Mouse (Mus musculus) retina, adult 2 months (tissue): ENCODE results near the gene Oxsr1.
"Not testable (repeated sequence)": the region's sequence is repeated elsewhere in the genome, so short reads cannot be mapped to it uniquely, and the experiment has no call there.

Experiments
- DNase-seq: peaks from one replicate; pipeline ENCODE4 v3.0.0-alpha.2; 2012; ENCODE audit warnings: low read depth, low spot score

Oxsr1 gene

DNA sequence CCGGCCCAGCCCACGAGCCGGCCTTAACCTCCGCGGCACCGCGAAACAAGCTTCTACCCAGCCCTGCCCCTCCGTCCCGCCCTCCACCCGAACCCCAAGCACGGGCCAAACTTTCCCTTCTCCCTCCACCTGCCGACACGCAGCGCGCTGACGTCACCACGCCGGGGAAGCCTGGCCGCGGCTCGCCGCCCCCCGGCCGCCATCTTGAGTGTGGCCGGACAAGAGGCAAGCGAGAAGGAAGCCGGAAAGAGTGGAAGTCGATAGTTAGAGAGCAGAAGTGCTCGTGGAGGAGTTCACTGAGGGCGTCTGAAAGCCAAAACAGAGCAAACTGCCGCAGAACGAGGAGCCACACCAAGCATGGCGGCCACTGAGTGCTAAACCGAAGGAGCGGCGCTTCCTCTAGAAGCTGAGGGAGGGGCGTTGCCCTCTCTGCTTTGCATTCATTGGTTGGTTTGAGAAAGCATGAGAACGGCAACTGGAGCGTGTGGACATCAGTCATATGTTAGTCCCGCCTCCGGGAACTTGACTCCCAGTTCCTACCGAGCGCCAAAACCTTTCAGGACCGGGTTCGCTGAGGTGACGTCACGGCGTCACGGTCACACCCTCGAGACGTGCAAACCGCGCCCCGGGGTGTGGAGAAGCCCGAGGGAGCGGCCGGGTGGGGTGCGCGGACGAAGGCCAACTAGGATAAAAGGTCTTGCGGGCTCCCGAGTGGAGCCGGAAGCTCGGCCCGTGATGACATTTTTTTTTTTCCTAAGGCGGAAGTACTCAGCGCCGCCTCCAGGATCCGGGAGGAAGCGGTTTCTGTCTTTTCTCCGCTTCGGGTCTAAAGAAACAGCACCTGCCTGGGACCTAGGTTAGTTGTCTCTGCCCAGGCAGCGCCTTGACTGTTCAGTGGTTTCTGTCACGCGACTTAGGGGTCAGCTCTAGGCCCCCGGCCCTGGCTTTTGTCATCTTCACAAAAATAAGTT lies at the start of gene Oxsr1:
TSS of gene Oxsr1 (minus strand) at position 139 of the 971 bp plus-strand sequence.
- peak; percentile 99 for DNase-seq

- no peak for DNase-seq
These were observed 49.0 kb upstream of the Oxsr1 start for GRCm38 (mm10) chr9:119371251-119371650.

- not testable (repeated sequence) for DNase-seq
These were observed 48.5 kb upstream of the Oxsr1 start for GRCm38 (mm10) chr9:119370770-119371169.

DNA sequence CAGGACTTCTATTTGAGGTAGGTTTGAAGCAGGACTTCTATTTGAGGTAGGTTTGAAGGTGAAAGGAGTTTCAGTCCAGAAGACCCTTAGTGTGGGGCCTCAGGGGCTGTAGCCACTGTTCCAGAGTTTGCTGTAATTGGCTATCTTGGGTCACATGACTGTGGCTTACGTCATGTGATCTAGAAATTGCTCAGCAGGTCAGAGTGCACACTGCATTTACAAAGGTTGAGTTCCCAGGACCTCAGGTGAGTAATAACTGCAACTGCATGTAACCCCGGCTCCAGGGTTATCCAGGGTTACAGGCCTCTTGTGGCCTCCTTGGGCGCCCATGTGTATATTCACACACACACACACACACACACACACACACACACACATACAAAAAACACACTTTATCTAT lies 46.1 kb upstream of the Oxsr1 start:
- no peak for DNase-seq

GRCm38 (mm10) chr9:119365284-119365683 lies 43.1 kb upstream of the Oxsr1 start, which contains the start of gene Slc22a14:
Gene Slc22a14 (minus strand): TSS chr9:119365553.
- DNase-seq: no peak

GRCm38 (mm10) chr9:119363229-119363628 lies 41.0 kb upstream of the Oxsr1 start:
- no peak for DNase-seq

DNA sequence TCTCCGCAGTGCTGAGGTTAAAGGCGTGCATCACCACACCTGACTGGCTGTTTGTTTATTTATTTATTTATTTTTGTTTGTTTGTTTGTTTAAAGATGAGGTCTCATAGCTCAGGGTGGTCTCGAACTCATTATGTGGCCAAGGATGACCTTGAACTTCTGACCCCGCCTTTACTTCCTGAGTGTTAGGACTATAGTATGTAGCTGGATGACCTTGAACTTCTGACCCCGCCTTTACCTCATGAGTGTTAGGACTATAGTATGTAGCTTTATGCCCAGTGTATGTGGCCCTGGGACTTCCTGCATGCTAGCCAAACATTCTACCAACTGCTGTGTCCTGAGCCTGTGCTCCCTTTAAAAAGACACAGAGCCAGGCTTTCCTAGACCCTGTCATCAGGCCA lies 39.2 kb upstream of the Oxsr1 start:
- no peak for DNase-seq

DNA sequence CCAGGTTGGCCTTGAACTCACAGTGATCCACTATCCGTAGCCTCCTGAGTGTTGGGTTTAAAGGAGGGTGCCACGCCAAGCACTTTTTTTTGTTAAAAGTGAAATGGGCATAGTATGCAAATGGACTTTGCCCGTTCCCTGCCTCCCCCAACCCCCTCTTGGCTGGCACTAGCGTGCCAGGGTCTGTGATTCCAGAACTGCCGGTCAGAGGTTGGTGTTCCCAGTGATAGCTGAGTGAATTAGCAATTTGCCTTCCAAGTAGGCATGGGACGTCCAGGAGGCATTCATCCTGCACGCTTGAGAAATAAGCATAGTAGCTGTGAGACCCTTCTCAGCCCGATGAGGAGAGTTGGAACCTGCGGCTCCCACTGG lies 35.8 kb upstream of the Oxsr1 start:
- DNase-seq: no peak

DNA sequence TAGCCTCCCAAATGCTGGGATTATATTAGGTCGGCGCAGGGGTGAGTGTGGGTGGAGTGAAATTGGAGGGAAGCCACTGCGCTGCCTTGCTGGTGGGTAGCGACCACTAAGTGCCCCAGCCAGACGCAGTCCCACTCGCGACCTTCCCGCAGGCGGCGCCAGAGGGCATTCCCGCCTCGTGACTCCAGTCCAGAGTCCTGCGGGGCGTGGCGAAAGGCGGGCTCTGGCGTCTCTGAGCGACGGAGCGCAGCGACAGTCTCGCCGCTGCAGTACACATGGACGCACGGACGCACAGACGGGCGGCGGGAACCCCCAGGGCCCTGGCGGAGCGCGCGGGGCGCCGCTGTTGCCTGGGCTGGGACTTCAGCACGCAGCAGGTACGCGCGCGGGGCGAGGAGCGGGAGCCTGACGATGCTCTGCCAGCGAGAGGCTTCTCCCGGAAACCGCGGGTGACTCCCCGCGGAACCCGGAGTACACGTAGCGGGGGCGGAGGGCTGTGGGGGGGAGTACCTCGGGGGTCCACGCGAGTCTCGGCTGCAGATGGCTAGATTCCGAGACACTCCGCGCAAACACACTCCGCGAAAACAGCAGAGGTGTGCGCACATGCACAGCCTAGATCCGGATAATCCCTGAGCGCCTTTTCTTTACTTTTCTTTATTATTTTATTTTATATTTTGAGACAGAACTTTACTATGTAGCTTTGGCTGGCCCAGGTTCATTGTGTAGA lies 35.3 kb upstream of the Oxsr1 start, which contains the start of gene Xylb:
TSS of gene Xylb (plus strand) at position 51 of the 727 bp plus-strand sequence.
- DNase-seq: peak; percentile 65

DNA sequence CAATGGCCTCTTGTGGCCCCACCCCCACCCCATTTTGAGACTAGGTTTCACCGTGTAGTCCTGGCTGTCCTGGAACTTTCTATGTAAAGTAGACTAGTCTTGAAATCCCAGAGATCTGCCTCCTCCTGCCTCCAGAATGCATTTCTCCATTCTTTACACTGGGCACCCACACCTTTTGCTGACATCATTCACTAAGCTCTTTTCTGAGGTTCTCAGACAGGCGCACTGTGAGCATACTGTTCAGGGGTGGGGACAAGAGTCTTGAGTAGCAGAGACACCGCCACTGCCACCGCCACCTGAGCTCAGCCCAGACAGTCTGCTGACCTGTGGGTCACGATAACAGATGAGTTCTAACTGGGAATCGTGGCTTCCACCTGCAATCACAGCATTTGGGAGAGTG lies 33.7 kb upstream of the Oxsr1 start:
- DNase-seq: no peak

DNA sequence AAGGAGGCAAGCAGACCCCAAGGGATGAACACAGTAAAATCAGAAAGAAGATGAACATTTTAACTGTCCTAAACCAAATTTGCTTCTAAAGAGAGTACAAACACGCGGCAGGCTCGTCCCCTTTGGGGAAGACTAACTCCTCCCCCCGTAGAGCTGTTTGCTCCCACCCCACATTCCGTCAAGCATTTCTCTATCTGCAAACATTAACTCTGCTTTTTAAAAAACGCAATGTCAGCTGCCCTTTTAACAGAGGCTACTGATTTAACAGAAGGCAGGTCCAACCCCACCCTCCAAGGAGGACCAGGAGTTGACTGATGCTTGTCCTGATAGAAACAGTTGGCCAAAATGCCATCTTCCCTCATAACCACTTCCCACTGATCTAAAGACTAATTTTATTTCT lies 31.7 kb upstream of the Oxsr1 start:
- no peak for DNase-seq

- no peak for DNase-seq
These were observed 29.8 kb upstream of the Oxsr1 start for GRCm38 (mm10) chr9:119352060-119352459.

- DNase-seq: no peak
These were observed 28.9 kb upstream of the Oxsr1 start for GRCm38 (mm10) chr9:119350947-119351705.

DNA sequence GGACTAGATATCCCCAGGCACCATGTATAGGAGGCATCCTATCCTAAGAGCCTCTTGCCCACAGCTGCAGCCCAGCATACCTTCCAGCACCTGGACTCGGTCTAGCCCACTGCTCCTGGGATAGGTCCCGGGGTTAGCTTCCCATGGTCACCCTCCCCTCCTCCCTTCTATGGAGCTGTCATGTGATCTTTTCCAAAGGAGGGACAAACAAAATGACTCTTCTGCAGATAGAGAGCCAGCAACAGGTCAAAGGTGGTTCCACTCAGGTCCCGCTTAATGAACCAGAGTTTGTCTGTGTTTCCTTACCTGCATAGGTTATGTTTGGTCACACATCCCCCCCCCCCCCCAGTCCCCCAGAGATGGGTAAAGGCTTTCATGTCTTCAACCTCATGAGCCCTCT lies 28.3 kb upstream of the Oxsr1 start:
- DNase-seq: no peak

- DNase-seq: no peak
These were observed 24.1 kb upstream of the Oxsr1 start for GRCm38 (mm10) chr9:119346376-119346775.

DNA sequence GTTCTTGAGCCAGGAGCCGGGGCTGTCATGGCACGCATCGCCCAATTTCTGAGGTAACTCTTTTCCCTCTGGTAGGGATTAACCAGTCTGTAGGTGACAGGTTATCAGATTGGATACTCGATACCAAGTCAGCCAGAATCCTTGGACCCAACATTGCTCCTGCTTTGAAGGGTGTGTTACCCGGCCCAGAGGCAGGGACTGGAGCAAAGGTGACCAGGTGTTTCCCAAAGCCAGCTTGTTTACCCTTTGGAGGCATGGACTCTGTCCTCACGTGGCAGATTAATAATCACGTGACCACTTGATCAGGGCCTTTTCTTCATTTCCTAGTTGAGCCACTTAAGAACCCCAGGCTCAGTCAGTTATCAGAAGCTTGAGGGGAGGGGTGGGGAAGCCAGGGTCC lies 20.5 kb upstream of the Oxsr1 start:
- no peak for DNase-seq

DNA sequence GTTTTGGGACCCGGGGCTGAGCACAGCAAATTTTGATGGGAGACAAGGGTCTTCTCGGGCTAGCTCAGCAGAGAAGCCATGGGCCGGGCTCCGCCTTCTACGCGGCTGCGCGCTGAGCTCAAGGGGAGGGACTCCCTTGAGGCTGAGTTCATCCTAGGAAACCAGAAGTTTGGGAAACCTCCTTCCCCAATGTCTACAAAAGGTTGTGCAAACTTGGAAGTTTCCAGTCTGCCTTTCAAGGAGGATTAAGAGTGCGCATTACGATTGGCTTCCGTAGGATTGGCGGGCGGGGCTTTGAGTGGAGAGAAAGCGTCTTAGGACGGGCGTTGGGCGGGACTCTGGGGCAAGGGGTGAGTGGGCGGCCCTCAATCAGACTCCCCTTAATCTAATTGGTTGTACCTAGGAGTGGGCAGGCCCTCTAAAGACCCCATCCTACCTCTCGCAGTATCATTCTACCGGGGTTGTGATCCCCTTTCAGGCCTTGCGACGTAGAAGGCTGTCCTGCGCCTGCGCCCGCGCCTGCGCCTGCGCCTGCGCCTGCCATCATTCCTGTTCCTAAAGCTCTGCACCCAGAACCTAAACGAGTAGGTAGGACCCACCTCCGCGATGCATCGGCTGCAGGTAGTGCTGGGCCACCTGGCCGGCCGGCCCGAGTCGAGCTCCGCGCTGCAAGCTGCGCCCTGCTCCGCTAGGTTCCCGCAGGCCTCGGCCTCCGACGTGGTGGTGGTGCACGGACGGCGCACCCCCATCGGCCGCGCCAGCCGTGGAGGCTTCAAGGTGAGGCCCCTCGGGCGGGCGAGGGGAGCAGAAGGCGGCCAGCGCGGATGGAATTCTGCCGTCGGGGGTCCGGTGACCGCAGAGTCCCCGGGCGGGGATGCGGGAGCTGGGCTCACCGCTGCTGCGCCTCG lies 18.9 kb upstream of the Oxsr1 start, which contains the start of gene Myd88:
TSS of gene Myd88 (minus strand) at position 503 of the 908 bp plus-strand sequence.
- peak; percentile 86 for DNase-seq

GRCm38 (mm10) chr9:119340212-119340580 lies 18.0 kb upstream of the Oxsr1 start:
- DNase-seq: no peak

- DNase-seq: no peak
These were observed 17.5 kb upstream of the Oxsr1 start, which contains the start of gene Acaa1a for GRCm38 (mm10) chr9:119339558-119340211. Gene Acaa1a (plus strand): TSS chr9:119339676.

GRCm38 (mm10) chr9:119339106-119339505 lies 16.9 kb upstream of the Oxsr1 start:
- DNase-seq: no peak
